Comparison of ENCODE assay signal across 8 mouse cellular contexts in genomic region chr5:100498436-100499180, GRCm38 (mm10). TPM values are rescaled to one million over a fixed set of nuclear protein-coding genes. Genes with fewer than 3 reads are reported as not detected.
DNase-seq lines count a peak whose midpoint lies in the region; ATAC-seq lines count a peak whose summit lies in the region.

No protein-coding gene starts in this region.

- peak overlapping the region; percentile 86 for H3K4me3 ChIP-seq in intestine, embryonic 14.5 days (ENCODE audit: low read depth, low read length)

- under 1% methylated on average over 42 of the region's 46 CpGs for WGBS in intestine, embryonic 14.5 days

- peak overlapping the region; percentile 81 for H3K27ac ChIP-seq in intestine, embryonic 14.5 days (ENCODE audit: low read depth)

- peak; percentile 67; the same call in 1 of the 2 replicates for ATAC-seq in intestine, embryonic 14.5 days (replicated peaks; ENCODE audit: low FRiP score, low TSS enrichment, low read depth)

- peaks cover 17% of the 10 kb centered on the region for H3K4me1 ChIP-seq in intestine, embryonic 14.5 days (replicated peaks; ENCODE audit: control insufficient read depth, insufficient read depth, low read length)

- H3K4me2 ChIP-seq in intestine, embryonic 14.5 days (ENCODE audit: low read length) = peak overlapping the region; percentile 75

- intact Hi-C loops in left cerebral cortex, postnatal 36 days (cut with DNase I) = loop anchor here (1.0 to 5.0 kb wide), 2 partner anchors 20 to 71 kb away; partner anchors contain the start of gene Cops4

- no peaks in the 10 kb centered on the region for H3K36me3 ChIP-seq in intestine, embryonic 14.5 days (ENCODE audit: control insufficient read depth, insufficient read depth, low read length)

- no peaks in the 10 kb centered on the region for H3K27me3 ChIP-seq in intestine, embryonic 14.5 days (replicated peaks; ENCODE audit: control insufficient read depth, insufficient read depth, low read length)

- H3K9me3 ChIP-seq in intestine, embryonic 14.5 days (ENCODE audit: control insufficient read depth, low read length) = no peaks in the 10 kb centered on the region

- DNase-seq in adrenal gland, adult 18-20 months (ENCODE audit: low spot score in 2 of 2) = peak; percentile 76 to 81
- peak; percentile 78 for DNase-seq in embryo, embryonic 10.5 days (ENCODE audit: low spot score)
- peak; percentile 86 for DNase-seq in gastrocnemius, postnatal 25 days
- peak; percentile 87 for DNase-seq in intestine, embryonic 14.5 days (ENCODE audit: low spot score)
- DNase-seq in left cerebral cortex, postnatal 36 days (ENCODE audit: low spot score in 2 of 2) = peak; percentile 59 to 71
- DNase-seq in mesoderm, embryonic 11.5 days (ENCODE audit: low read depth, low spot score) = peak; percentile 65
- peak; percentile 72 for DNase-seq in right cerebral cortex, postnatal 25 days
- peak; percentile 60 to 82 for DNase-seq in urinary bladder, postnatal 36 days (ENCODE audit: low spot score in 2 of 2)

- H3K9ac ChIP-seq in intestine, embryonic 14.5 days (ENCODE audit: low read length) = peak overlapping the region; percentile 76

RNA-seq across cellular contexts. Expression of gene Lin54, which starts 1.8 kb away (rescaled TPM):
- 10 to 100 TPM in 1 of 2 experiments, 1 to 10 TPM in 1; 8.0 to 10.7 TPM for total RNA-seq in adrenal gland, adult 18-20 months (2021)
- total RNA-seq in gastrocnemius, postnatal 25 days (2021) = 1 to 10 TPM; 4.7 to 6.4 TPM
- polyA plus RNA-seq in intestine, embryonic 14.5 days (2014; fragmentation: Nextera tagmentation; extraction: Ambion mirVana) = 16.8 and 18.1 TPM in 2 replicates
- 10 to 100 TPM; 21.8 to 22.0 TPM for total RNA-seq in left cerebral cortex, postnatal 36 days (2021)

RNA-seq across cellular contexts. Expression of gene Cops4, which starts 19.5 kb away (rescaled TPM):
- total RNA-seq in adrenal gland, adult 18-20 months (2021) = 10 to 100 TPM; 70.5 to 71.4 TPM
- 10 to 100 TPM; 91.6 to 94.1 TPM for total RNA-seq in gastrocnemius, postnatal 25 days (2021)
- polyA plus RNA-seq in intestine, embryonic 14.5 days (2014; fragmentation: Nextera tagmentation; extraction: Ambion mirVana) = 183 and 189 TPM in 2 replicates
- total RNA-seq in left cerebral cortex, postnatal 36 days (2021) = 10 to 100 TPM; 79.4 to 83.8 TPM

Comparison
In these comparisons a context has a peak if more than half of its experiments do, and no peak if none do; other contexts are left out.
1. Peak in every context shown above with its lines: DNase-seq, ATAC-seq, H3K4me3 ChIP-seq and H3K27ac ChIP-seq.